Mouse (Mus musculus): ENCODE measurements around the gene B230104I21Rik.

- TF ChIP-seq CTCF (IDR thresholded peaks at IDR 0.05; ENCODE audit: low read depth, low read length) (no peak), POLR2A (IDR thresholded peaks at IDR 0.05; ENCODE audit: extremely low read depth, insufficient read depth, low read length) (no peak)
These were observed 22.3 kb upstream of the B230104I21Rik start for GRCm38 (mm10) chr4:154313622-154313967.
